Mouse (Mus musculus) liver, embryonic 16.5 days (tissue): Measurements from ENCODE around the gene Zbtb34. TPM values are rescaled to one million over a fixed set of nuclear protein-coding genes. Genes with fewer than 3 reads are reported as not detected.
A peak's percentile ranks its signal among the peaks of the same experiment; 100 is the strongest.

ENCODE experiments used
- ATAC-seq: fragments of 200-750 bp; cut with Nextera tagmentation; 2 replicates; pipeline ENCODE4 v1.8.0; 2017; ENCODE audit warnings: low read depth, mild to moderate bottlenecking, moderate number of reproducible peaks, moderate library complexity
- H3K27ac ChIP-seq: fragments of 300-500 bp; sonication (generic); 2 replicates; pipeline ENCODE4 v1.5.1; 2014; ENCODE audit warnings: mild to moderate bottlenecking, low read length
- H3K27me3 ChIP-seq: fragments of 300-500 bp; sonication (generic); 2 replicates; pipeline ENCODE4 v1.6.1; 2014; ENCODE audit warnings: low read depth, low read length, mixed read lengths; ENCODE audit not compliant: control insufficient read depth, insufficient read depth
- H3K36me3 ChIP-seq: fragments of 300-500 bp; sonication (generic); 2 replicates; pipeline ENCODE4 v1.6.1; 2014; ENCODE audit warnings: mild to moderate bottlenecking; ENCODE audit not compliant: control insufficient read depth, insufficient read depth
- H3K4me1 ChIP-seq: fragments of 300-500 bp; sonication (generic); 2 replicates; pipeline ENCODE4 v1.6.1; 2014; ENCODE audit warnings: low read depth, low read length, mixed read lengths; ENCODE audit not compliant: control insufficient read depth
- H3K4me2 ChIP-seq: fragments of 300-500 bp; sonication (generic); 2 replicates; pipeline ENCODE4 v1.6.1; 2014; ENCODE audit warnings: low read depth, low read length, mixed read lengths
- H3K4me3 ChIP-seq: fragments of 300-500 bp; sonication (generic); 2 replicates; pipeline ENCODE4 v1.5.1; 2014; ENCODE audit warnings: low read depth, mild to moderate bottlenecking, low read length
- H3K9ac ChIP-seq: fragments of 300-500 bp; sonication (generic); 2 replicates; pipeline ENCODE4 v1.6.1; 2014; ENCODE audit warnings: low read depth, low read length
- H3K9me3 ChIP-seq: fragments of 300-500 bp; sonication (generic); replicated peaks from 2 replicates; pipeline ENCODE4 v1.6.1; 2016; ENCODE audit warnings: low read length; ENCODE audit not compliant: control insufficient read depth
- WGBS: fragments of 180-500 bp; shearing (Covaris S2); extraction: QIAGEN DNeasy Blood & Tissue Kit; methylation state at CpG from one replicate; pipeline ENCODE4 v1.1.7; 2014; ENCODE audit not compliant: insufficient replicate concordance; 5-methylcytosine and 5-hydroxymethylcytosine counted together
- polyA plus RNA-seq: library from polyadenylated mRNA; unstranded; fragments of >200 nt; fragmentation: Nextera tagmentation; extraction: Ambion mirVana; gene quantifications from 2 replicates; pipeline ENCODE4 v1.2.1, GENCODE M21; 2015

The Zbtb34 gene
- polyA plus RNA-seq, 1 experiment from 2014 or later: 2.0 TPM

DNA sequence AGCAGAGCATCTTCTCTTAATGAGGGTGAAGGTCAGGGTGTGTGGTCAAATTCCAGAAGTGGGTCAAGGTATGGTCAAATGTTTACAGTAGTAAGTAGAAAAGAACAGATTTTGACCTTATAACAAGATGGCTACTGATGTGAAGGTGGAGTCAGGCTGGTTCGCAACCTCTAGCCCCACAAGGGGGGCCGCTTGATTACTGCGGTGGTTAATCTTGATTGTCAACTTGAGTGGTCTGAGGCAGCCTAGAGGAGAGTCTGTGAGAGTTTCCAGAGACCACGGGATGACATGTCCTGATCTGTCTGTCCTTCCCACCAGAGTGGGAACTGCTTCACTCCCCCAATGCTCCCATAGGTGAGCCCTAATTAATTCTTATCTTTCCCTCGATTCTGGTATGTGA is 30.6 kb downstream of the Zbtb34 start:
- Histone ChIP-seq H3K9ac (no peak overlapping the region), H3K9me3 (no peaks in the 10 kb centered on the region), H3K4me3 (no peak overlapping the region), H3K36me3 (no peaks in the 10 kb centered on the region), H3K27ac (no peak overlapping the region), H3K4me1 (peaks cover 21% of the 10 kb centered on the region), H3K4me2 (no peak overlapping the region), H3K27me3 (no peaks in the 10 kb centered on the region)
- 57% methylated on average over 5 of the region's 5 CpGs for WGBS
- ATAC-seq: no peak

GRCm38 (mm10) chr2:33399091-33399490 is 32.0 kb downstream of the Zbtb34 start:
- WGBS: 66% methylated on average over 7 of the region's 7 CpGs
- no peak for ATAC-seq
- H3K36me3 ChIP-seq: no peaks in the 10 kb centered on the region
- H3K4me2 ChIP-seq: no peak overlapping the region
- no peak overlapping the region for H3K4me3 ChIP-seq
- no peak overlapping the region for H3K9ac ChIP-seq
- no peaks in the 10 kb centered on the region for H3K27me3 ChIP-seq
- H3K27ac ChIP-seq: no peak overlapping the region
- peaks cover 21% of the 10 kb centered on the region for H3K4me1 ChIP-seq
- no peaks in the 10 kb centered on the region for H3K9me3 ChIP-seq

DNA sequence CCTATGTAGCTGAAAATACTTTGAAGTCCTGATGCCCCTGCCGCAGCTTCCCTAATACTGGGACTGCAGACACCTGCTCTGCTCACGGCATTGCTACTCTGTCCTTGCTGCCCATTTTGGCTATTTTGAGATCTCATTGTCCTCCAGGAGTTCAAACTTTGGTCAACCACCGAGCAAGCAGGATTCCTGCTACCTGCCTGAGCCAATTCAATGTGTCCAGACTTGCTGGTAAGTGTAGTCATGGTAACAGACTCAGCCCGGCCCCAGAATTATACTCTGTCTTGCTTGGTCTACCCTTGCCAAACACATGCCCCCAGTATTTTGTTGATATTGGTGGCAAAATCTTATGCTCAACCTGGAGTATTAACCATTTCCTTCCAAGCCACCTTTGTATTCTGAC is 34.1 kb downstream of the Zbtb34 start:
- 74% methylated on average over 4 of the region's 4 CpGs for WGBS
- Histone ChIP-seq H3K9me3 (no peaks in the 10 kb centered on the region), H3K9ac (no peak overlapping the region), H3K4me1 (peaks cover 2% of the 10 kb centered on the region), H3K36me3 (no peaks in the 10 kb centered on the region), H3K4me3 (no peak overlapping the region), H3K4me2 (no peak overlapping the region), H3K27me3 (no peaks in the 10 kb centered on the region), H3K27ac (no peak overlapping the region)
- no peak for ATAC-seq

DNA sequence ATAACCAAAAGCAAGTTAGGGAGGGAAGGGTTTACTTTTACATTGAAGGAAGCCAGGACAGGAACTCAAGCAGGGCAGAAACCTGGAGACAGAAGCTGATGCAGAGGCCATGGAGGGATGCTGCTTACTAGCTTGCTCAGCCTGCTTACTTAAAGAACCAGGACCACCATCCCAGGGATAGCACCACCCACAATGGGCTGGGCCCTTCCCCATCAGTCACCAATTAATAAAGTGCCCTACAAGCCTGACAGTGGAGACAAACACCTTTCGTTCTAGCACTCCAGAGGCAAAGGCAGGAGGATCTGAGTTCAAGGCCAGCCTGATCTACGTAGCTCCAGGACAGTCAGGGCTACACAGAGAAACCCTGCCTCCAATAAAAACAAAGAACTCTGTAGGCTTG is 36.1 kb downstream of the Zbtb34 start:
- H3K27ac ChIP-seq: no peak overlapping the region
- WGBS: 58% methylated on average over 2 of the region's 2 CpGs
- no peaks in the 10 kb centered on the region for H3K36me3 ChIP-seq
- H3K4me3 ChIP-seq: no peak overlapping the region
- no peak for ATAC-seq
- no peaks in the 10 kb centered on the region for H3K4me1 ChIP-seq
- no peak overlapping the region for H3K4me2 ChIP-seq
- H3K9ac ChIP-seq: no peak overlapping the region
- no peaks in the 10 kb centered on the region for H3K27me3 ChIP-seq
- no peaks in the 10 kb centered on the region for H3K9me3 ChIP-seq

GRCm38 (mm10) chr2:33393951-33394635 is 37.0 kb downstream of the Zbtb34 start:
- Histone ChIP-seq H3K9me3 (no peaks in the 10 kb centered on the region), H3K9ac (no peak overlapping the region), H3K4me2 (no peak overlapping the region), H3K36me3 (no peaks in the 10 kb centered on the region), H3K4me1 (no peaks in the 10 kb centered on the region), H3K27ac (no peak overlapping the region), H3K4me3 (no peak overlapping the region), H3K27me3 (no peaks in the 10 kb centered on the region)
- ATAC-seq: no peak
- 64% methylated on average over 11 of the region's 11 CpGs for WGBS

DNA sequence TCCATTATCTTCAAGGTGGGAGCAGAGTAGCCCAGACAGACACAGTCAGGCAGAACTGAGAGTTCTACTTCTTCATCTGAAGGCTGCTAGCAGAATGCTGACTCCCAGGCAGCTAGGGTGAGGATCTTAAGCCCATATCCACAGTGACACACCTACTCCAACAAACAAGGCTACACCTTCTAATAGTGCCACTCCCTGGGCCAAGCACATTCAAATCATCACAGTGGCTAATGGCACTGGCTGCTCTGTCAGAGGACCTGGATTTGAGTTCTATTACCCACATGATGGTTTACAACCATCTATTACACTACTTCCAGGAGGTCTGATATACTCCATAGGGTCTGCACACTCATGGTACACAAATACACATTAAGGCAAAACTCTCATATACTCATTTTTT is 38.1 kb downstream of the Zbtb34 start:
- Histone ChIP-seq H3K36me3 (no peaks in the 10 kb centered on the region), H3K27ac (no peak overlapping the region), H3K9ac (no peak overlapping the region), H3K4me2 (no peak overlapping the region), H3K4me1 (no peaks in the 10 kb centered on the region), H3K9me3 (no peaks in the 10 kb centered on the region), H3K27me3 (no peaks in the 10 kb centered on the region), H3K4me3 (no peak overlapping the region)
- no peak for ATAC-seq

DNA sequence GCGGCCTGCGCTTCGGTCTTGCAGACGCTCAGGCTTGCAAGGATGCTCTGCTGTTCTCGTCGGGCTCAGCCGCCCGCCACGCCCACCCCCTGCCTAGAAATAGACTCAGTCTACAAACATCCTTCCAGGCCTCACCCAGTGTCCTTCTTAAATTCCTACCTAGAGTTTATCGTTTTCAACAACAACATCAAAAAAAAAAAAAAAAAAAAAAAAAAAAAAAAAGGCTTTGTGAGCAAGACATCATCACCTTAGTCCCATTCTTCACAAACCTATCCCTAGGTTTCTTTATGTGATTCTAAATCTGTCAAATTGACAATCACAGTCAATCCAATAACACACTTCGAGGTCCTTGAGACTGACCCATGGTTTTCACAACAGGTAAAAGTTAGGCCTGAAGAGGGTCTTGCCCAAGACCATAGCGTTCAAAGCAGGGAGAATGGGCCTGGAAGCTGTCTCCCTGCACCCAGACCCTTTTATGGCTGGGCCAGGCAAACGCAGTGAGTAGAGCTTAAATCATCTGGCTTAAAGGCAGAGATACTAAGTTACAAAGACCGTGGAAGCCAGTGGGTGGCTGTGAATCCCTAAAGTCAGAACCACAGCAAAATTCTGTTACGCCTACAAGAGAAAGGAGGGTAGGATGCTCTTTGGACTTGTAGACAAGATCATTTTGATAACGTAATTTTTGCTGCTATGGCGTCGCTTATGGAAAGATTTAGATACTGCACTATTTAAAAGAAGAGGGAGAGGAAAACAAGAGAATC is 59.3 kb downstream of the Zbtb34 start:
- ATAC-seq: no peak
- Histone ChIP-seq H3K9me3 (no peaks in the 10 kb centered on the region), H3K4me3 (peak overlapping the region; percentile 72), H3K27me3 (no peaks in the 10 kb centered on the region), H3K4me2 (peak overlapping the region; percentile 86), H3K27ac (no peak overlapping the region), H3K9ac (no peak overlapping the region), H3K36me3 (no peaks in the 10 kb centered on the region), H3K4me1 (peaks cover under 1% of the 10 kb centered on the region)
- WGBS: 29% methylated on average over 18 of the region's 18 CpGs

- Histone ChIP-seq H3K4me3 (peak within 1 kb of the TSS; percentile 72), H3K9ac (peak within 1 kb of the TSS; percentile 65), H3K4me1 (peaks cover 4% of the 10 kb centered on the region), H3K9me3 (no peaks in the 10 kb centered on the region), H3K27me3 (no peaks in the 10 kb centered on the region), H3K4me2 (peak within 1 kb of the TSS; percentile 86), H3K36me3 (no peaks in the 10 kb centered on the region), H3K27ac (peak within 1 kb of the TSS; percentile 71)
- WGBS: under 1% methylated on average over 55 of the region's 74 CpGs
- ATAC-seq: peak; percentile 97
Observed at GRCm38 (mm10) chr2:33370777-33371647, 60.1 kb downstream of the Zbtb34 start, which contains the start of gene Ralgps1. Ralgps1 (minus strand) TSS chr2:33371486.
